Mouse (Mus musculus): ENCODE results near the gene Ensa.
"Not testable (repeated sequence)": the region's sequence is repeated elsewhere in the genome, so short reads cannot be mapped to it uniquely, and the experiment has no call there.

Ensa gene

DNA sequence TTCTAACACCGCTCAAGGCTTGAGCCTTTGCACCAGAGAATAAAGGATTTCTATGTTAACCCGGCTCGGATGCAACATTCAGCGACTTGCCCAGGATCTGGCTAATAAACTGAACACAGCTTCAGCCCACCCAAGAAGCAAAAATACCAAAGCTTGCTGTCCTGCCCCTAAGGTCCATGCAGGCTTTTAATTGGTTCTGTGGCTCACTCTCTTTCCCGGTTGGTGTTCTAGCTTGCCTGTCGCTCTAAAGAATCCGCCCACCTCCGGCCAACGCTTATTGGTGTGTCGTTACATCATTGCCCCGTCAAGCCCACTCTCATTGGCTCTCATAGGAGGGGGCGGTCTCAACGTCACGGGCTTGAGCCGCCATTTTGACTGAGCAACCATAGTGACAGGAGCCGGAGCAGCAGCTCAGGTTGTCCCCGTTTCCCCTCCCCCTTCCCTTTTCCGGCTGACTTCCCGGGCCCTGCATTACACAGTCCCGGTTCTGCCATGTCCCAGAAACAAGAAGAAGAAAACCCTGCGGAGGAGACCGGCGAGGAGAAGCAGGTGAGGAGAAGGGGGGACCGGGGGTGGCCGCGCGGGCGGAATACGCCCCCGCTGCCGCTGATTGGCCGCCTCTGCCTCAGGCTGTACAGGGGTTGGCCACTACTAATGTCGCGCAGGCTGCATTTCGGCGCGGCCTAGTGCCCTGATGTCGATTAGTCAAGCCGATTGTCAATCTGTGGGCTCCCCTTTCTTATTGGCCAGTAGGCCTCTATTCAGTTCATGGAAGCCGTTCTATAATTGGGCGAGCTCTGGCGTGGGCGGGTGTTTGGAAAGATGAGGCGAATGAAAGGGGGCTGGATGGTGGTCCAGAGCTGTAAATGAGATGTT, at the start of gene Ensa:
TSS of gene Ensa (plus strand) at position 366 of the 876 bp plus-strand sequence.
- peak; percentile 100 for DNase-seq

- no peak for DNase-seq
These were observed 36.8 kb upstream of the Ensa start for GRCm38 (mm10) chr3:95587754-95588603.

- DNase-seq, result peak; percentile 99
These were observed 36.1 kb upstream of the Ensa start, which contains the start of gene Golph3l for GRCm38 (mm10) chr3:95588604-95589086. TSS of gene Golph3l (plus strand) at chr3:95588934.

GRCm38 (mm10) chr3:95598734-95599133, 26.1 kb upstream of the Ensa start:
- DNase-seq, result no peak

DNA sequence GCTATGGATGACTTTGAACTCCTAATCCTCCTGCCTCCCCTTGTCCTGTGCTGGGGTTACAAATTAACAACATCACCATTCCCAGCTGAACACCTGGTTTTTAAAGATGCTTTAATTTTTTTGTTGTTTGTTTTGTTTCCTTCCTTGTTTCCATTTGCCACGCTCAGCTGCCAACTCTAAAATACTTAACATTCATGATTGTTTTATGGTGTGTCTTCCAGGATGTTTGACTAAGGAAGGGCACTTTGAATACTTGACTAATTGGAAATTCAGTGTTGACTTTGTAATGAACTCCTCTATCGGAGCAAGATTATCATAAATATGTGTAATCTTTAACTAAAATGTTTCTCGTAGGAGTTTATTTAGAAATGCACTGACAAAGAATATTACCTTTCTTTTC, 23.5 kb upstream of the Ensa start:
- DNase-seq, result no peak

DNA sequence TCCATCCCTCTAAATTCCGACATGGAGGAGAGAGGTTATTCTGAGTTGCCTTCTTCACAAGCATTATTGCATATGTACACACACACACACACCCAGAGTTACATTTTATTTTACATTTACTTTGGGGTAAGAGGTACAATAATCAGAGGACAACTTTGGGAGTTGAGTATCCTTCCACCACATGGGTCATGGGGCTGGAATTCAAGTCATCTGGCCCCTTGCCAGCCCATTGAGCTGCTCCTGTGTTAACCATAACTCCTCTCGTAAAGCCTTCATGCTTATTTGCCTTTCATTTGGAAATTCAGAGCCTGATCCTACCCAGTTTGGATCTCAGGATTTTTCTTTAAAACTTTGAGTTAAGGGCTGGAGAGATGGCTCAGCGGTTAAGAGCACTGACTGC, 18.7 kb upstream of the Ensa start:
- no peak for DNase-seq

- DNase-seq, result no peak
These were observed 15.6 kb upstream of the Ensa start for GRCm38 (mm10) chr3:95609195-95609594.

DNA sequence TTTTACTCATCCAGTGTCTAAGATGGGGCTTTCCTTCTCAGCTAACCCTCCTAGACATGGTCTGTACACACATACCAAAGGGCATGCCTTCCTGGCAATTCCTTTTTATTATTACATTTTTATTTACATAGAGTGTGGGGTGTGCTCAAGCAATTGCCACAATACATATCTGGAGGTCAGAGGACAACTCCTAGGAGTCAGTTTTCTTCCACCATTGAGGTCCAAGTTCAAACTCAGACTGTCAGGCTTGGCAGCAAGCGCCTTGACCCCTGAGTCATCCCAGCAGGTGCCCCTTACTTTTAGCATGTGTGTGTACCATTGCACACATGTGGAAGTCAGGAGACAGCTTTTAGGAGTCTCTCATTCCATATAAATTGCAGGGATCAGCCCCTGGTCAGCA, 10.8 kb upstream of the Ensa start:
- no peak for DNase-seq

DNA sequence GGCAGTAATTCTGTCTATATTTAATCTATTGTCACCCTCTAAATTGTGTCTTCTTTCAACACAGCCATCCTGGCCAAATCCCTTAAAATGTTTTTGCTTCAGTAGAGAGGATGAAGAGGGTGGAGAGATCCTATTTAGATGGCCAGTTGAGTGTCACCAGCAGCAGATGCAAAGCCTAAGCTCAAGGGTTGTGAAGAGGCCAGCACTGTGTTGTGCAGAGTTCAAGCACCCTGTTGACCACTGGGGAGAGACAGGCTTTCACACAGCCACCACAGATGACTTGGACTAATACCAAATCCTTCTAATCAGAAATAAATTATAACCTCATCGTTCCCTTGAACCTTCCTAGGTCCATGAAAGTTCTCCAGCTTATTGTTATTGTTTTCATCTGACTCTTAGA, 6.3 kb upstream of the Ensa start:
- DNase-seq, result no peak

DNA sequence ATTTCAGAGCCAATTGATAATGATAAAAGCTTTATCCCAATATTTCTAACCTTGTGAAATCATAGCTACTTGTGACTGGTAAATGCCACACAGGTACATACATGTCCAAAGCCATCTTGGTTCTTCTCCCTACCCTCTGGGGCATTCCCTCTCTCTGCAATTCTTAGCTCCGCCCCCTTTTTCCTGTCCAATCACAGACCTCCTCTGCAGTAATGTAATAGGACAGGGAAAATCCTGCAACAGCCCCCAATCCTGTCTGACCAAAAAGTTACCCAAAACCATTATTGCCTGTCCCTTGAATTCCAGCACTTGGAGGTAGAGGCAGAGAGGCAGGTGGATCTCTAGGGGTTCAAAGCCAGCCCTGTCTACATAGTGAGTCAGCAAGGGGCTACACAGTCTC, 3.6 kb upstream of the Ensa start:
- DNase-seq, result no peak

GRCm38 (mm10) chr3:95622421-95622820, 2.4 kb upstream of the Ensa start:
- DNase-seq, result not testable (repeated sequence)

GRCm38 (mm10) chr3:95623551-95623950, 1.2 kb upstream of the Ensa start:
- peak; percentile 13 for DNase-seq

- not testable (repeated sequence) for DNase-seq
These were observed 740 bp upstream of the Ensa start for GRCm38 (mm10) chr3:95623991-95624515.

GRCm38 (mm10) chr3:95627763-95628162, 3.0 kb downstream of the Ensa start:
- no peak for DNase-seq

DNA sequence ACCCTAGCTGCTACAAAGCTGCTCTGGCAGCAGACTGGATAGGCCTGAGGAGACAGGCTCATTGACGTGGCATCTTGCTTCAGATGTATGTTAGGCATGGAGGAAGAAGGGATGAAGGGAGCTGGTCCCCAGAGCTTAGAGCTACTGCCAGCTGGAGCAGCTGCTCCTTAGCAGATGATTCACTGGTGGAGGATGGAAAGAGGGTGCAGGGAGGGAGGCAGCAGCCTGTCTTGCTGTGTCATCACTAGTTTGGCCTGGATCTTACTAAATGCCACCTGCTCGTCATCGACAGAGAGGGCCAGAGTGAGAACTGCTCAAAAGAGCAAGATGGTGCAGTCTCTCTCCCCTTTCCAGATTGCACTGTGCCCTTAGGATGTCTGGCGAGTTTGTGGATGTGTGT, 5.0 kb downstream of the Ensa start:
- no peak for DNase-seq

DNA sequence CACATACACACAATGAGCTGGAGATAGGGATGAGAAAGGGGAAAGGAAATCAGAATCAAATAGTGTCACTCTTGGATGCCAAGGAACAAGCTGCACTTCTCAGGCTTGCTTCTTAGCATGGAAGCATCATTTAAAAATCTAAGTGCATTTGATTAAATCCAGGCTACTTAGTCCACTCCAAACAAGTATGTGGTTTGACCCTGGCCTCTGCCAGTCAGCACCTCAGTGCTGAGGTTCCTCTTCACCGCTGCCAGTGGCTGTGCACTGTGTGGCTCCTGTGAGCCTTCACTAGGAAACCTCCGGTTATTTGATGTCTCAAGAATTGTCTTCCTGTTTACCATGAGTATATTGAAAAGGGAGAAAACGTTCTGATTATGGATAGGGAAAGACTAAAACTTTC, 6.1 kb downstream of the Ensa start:
- DNase-seq, result no peak

DNA sequence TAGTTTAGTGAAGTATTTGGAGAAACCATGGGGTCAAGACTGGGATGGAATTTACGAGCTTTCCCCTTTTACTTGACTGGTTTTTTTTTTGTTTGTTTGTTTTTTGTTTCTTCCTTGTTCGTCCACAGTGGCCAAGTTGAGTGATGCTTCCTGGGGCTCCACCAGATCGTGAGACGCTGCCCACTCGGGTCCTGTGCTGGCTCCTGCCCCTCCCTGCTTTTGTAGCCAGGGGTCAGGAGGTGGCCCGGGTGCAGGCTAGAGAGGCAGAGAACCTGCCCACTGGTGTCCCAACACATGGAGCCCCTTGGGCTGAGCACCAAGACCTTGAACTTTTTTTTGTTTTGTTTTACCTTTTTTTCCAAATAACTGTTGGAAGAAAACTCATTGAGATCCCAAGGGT, 6.5 kb downstream of the Ensa start:
- no peak for DNase-seq

GRCm38 (mm10) chr3:95632648-95633588, 8.1 kb downstream of the Ensa start:
- DNase-seq, result peak; percentile 50

- DNase-seq, result no peak
These were observed 10.8 kb downstream of the Ensa start for GRCm38 (mm10) chr3:95635636-95636035.

GRCm38 (mm10) chr3:95636072-95636471, 11.3 kb downstream of the Ensa start:
- DNase-seq, result no peak

DNA sequence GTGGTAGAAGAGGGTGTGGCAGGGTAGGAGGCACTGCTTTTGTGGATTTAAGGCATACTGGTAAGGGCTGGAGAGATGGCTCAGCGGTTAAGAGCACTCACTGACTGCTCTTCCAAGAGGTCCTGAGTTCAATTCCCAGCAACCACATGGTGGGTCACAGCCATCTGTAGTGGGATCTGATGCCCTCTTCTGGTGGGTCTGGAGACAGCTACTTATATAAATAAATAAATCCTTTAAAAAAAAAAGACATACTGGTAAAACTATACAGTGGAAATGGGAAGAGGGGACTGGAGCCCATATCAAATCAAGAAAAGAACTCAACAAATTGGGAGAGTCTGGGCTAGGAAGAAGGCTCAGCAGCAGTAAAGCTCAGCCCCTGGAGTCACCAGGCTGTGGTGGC, 14.9 kb downstream of the Ensa start:
- no peak for DNase-seq

GRCm38 (mm10) chr3:95643097-95643496, 18.3 kb downstream of the Ensa start:
- no peak for DNase-seq

Measured in retina, postnatal 1 day (tissue).